Mouse (Mus musculus) testis, adult 2 months (tissue): ENCODE data around the gene Mia2. TPM values are rescaled to one million over a fixed set of nuclear protein-coding genes. Genes with fewer than 3 reads are reported as not detected.

Source experiments
- H3K27ac ChIP-seq: fragments of 200-500 bp; 2 replicates; pipeline ENCODE4 v1.5.1; 2012; ENCODE audit warnings: low read depth, low read length; ENCODE audit not compliant: control insufficient read depth, insufficient read depth
- H3K27me3 ChIP-seq: fragments of 200-500 bp; 2 replicates; pipeline ENCODE4 v1.6.1; 2012; ENCODE audit warnings: mild to moderate bottlenecking, low read length, moderate library complexity; ENCODE audit not compliant: control insufficient read depth, insufficient read depth
- H3K36me3 ChIP-seq: fragments of 200-500 bp; 2 replicates; pipeline ENCODE4 v1.6.1; 2012; ENCODE audit warnings: mild to moderate bottlenecking, low read length; ENCODE audit not compliant: control insufficient read depth, insufficient read depth
- H3K4me1 ChIP-seq: fragments of 200-500 bp; 2 replicates; pipeline ENCODE4 v1.6.1; 2012; ENCODE audit warnings: low read length; ENCODE audit not compliant: control insufficient read depth, insufficient read depth
- H3K4me3 ChIP-seq: fragments of 200-500 bp; 2 replicates; pipeline ENCODE4 v1.5.1; 2012; ENCODE audit warnings: low read depth, mild to moderate bottlenecking, low read length, moderate library complexity, mixed read lengths; ENCODE audit not compliant: control insufficient read depth
- CTCF ChIP-seq: fragments of 200-500 bp; IDR thresholded peaks from 2 replicates; pipeline ENCODE4 v1.5.1; 2012; ENCODE audit warnings: low read depth, mild to moderate bottlenecking, inconsistent platforms, low read length, moderate library complexity; ENCODE audit not compliant: control insufficient read depth, insufficient read depth, insufficient replicate concordance
- POLR2A ChIP-seq: fragments of 200-500 bp; IDR thresholded peaks from 2 replicates; pipeline ENCODE4 v1.6.1; 2012; ENCODE audit warnings: low read depth, mild to moderate bottlenecking, inconsistent platforms, low read length, moderate library complexity; ENCODE audit not compliant: control insufficient read depth
- polyA plus RNA-seq: library from polyadenylated mRNA; depleted of rRNA; stranded (reverse); fragments of >200 nt; gene quantifications from 2 replicates; pipeline ENCODE4 v1.2.3, GENCODE M21; 2012

Gene Mia2
- polyA plus RNA-seq, 1 experiment, result 21.9 TPM

DNA sequence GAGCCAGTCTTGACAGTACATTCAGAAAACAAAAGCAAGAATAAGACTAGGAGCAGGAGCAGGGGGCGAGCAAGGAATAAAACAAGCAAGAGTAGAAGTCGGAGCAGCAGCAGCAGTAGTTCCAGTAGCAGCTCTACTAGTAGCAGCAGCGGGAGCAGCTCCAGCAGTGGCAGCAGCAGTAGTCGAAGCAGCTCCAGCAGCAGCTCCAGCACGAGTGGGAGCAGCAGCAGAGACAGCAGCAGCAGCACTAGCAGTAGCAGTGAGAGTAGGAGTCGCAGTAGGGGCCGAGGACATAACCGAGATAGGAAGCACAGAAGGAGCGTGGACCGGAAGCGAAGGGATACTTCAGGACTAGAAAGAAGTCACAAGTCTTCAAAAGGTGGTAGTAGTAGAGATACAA is 23.3 kb upstream of the Mia2 start:
- no peak overlapping the region for H3K4me3 ChIP-seq
- no peak overlapping the region for H3K27ac ChIP-seq
- no peak for TF ChIP-seq CTCF
- no peak for TF ChIP-seq POLR2A
- peaks cover 7% of the 10 kb centered on the region for H3K36me3 ChIP-seq
- H3K4me1 ChIP-seq, result no peaks in the 10 kb centered on the region
- no peaks in the 10 kb centered on the region for H3K27me3 ChIP-seq

DNA sequence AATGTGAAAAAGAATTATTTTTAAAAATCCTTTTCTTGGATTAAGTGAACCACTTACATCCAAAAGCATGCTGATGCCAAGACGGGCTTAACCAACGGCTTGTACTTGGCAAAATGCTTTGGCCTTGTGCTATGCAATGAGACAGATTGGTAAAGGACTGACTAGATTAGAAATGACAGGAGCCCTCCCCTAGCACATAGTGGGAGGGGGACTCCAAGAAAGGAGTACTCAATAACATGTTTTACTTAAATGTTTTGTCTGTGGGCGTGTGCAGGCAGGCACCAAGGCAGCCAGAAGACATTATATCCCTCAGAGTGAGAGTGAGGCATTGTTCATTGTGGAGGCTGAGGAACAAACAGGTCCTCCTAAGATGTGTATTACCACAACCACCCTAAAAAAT is 21.5 kb upstream of the Mia2 start:
- Histone ChIP-seq H3K36me3 (peaks cover 6% of the 10 kb centered on the region), H3K27me3 (no peaks in the 10 kb centered on the region), H3K4me1 (no peaks in the 10 kb centered on the region), H3K27ac (no peak overlapping the region), H3K4me3 (no peak overlapping the region)
- TF ChIP-seq POLR2A (no peak), CTCF (no peak)

DNA sequence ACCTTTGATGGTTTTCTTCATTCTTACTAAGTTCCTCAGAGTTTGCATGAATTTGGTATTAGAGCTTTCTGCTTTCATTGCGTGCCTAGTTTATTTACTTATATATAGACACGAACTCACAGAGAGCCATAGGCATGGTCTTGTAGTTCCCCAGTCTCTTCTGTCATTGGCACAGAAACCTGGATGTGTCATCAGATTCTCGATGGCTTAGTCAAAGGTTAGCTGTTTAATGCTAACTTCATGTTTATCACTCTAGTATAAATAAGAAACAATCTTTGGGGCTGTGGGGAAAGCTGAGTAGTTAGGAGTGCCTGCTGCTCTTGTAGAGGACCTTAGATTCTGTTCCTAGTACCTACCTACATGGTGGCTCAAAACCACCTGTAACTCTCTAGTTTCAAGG is 18.6 kb upstream of the Mia2 start:
- Histone ChIP-seq H3K27ac (no peak overlapping the region), H3K4me1 (no peaks in the 10 kb centered on the region; the same call in 1 of the 2 replicates), H3K4me3 (no peak overlapping the region), H3K36me3 (peaks cover 2% of the 10 kb centered on the region), H3K27me3 (no peaks in the 10 kb centered on the region)
- no peak for TF ChIP-seq POLR2A
- no peak for TF ChIP-seq CTCF

DNA sequence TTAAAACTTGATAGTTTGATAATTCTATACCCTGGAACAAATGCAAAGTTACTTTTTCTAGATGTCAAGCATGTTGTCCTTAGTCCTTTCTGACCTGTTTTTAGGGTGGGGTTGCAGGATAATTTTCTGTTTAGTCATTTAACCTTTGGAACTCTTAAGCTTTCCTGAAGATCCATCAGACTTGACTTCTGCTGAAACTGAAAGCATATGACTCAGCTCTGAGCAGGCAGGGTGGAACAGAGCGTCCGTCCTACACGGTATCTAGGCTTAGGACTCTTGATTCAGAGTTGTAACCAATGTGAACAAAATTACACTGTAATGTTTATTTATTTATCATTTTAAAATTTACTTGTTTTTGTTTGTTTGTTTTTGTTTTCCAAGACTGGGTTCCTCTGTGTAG is 17.7 kb upstream of the Mia2 start:
- no peaks in the 10 kb centered on the region; the same call in 1 of the 2 replicates for H3K4me1 ChIP-seq
- no peak for TF ChIP-seq POLR2A
- H3K4me3 ChIP-seq, result no peak overlapping the region
- H3K36me3 ChIP-seq, result no peaks in the 10 kb centered on the region
- no peaks in the 10 kb centered on the region for H3K27me3 ChIP-seq
- no peak overlapping the region for H3K27ac ChIP-seq

DNA sequence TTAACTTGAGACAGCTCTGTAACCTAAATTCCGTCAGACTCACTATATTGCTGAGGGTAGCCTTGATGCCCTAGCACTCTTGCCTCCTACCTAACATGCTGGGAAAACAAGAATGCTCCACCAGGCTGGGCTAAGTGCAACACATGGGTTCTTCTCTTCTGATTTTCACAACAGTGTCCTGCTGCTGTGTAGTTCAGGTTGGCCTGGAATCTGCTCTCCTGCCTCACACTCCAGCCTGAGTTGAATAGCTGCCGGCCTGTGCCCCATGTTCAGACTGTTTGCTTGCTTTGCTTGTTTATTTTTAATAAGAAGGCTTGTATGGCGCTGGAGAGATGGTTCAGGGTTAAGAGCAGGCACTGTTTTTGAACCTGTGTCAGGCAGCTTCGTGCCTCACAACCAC is 15.1 kb upstream of the Mia2 start:
- TF ChIP-seq CTCF (no peak), POLR2A (no peak)
- Histone ChIP-seq H3K27ac (no peak overlapping the region), H3K36me3 (no peaks in the 10 kb centered on the region), H3K4me3 (no peak overlapping the region), H3K4me1 (no peaks in the 10 kb centered on the region; the same call in 1 of the 2 replicates), H3K27me3 (no peaks in the 10 kb centered on the region)

DNA sequence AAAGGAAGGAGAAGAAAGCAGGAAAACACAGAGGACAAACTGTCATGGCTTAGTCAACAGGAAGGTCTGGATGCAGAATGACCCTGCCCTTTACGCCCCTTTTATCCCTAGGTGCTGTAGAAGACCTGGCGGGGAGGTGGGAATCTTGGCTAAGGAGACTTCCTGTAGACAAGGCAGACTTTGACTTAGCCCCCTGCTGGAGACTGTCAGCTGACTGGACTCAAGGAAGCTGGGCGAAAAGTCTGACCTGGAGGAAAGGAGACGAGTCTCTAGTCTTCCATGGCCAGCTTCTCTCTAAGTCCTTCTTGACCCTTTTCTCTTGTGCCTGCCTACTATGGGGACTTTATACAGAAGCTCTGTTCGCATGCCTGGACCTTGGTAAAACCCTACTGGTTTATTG is 11.2 kb upstream of the Mia2 start:
- H3K4me1 ChIP-seq, result no peaks in the 10 kb centered on the region; the same call in 1 of the 2 replicates
- no peak overlapping the region for H3K27ac ChIP-seq
- H3K36me3 ChIP-seq, result no peaks in the 10 kb centered on the region
- TF ChIP-seq CTCF (no peak), POLR2A (no peak)
- no peaks in the 10 kb centered on the region for H3K27me3 ChIP-seq
- H3K4me3 ChIP-seq, result no peak overlapping the region

DNA sequence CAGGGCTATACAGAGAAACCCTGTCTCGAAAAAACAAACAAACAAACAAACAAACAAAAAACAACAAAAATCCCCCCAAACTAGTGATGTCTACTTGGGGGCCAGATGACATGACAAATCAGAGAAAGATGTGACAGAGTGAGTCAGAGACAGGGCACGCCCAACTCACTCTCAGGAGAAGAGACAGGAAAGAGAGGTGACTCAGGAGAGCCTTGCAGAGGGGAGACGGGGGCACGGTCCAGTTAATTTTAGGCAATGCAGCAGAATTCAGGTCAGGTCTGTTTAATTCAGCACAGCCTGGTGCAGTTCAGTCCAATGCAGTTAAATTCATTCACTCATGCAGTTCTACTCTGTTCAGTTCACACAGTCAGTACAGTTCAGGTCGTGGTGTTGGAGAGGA is 9.4 kb upstream of the Mia2 start:
- Histone ChIP-seq H3K36me3 (no peaks in the 10 kb centered on the region), H3K4me3 (no peak overlapping the region), H3K4me1 (no peaks in the 10 kb centered on the region), H3K27me3 (no peaks in the 10 kb centered on the region), H3K27ac (no peak overlapping the region)
- TF ChIP-seq POLR2A (no peak), CTCF (no peak)

DNA sequence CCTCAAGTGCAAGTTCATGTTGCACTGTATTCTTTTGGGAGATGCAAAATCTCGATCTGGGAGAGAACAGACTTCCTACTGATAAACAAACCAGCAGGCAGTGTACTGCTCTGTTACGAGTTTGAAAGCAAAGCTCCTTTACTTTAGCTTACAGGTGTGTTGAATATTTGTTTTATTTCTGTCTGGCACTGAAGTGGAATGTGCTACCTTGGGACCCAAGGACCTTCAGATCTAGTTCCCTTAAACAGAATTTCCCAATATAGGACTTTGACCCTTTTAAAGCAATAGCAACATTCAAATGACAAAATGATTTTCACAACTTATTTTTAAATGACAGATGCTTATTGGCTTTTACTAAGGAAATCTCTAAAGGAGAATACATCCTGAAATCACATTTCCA is 2.1 kb upstream of the Mia2 start:
- Histone ChIP-seq H3K27ac (no peak overlapping the region), H3K36me3 (no peaks in the 10 kb centered on the region), H3K27me3 (no peaks in the 10 kb centered on the region), H3K4me1 (no peaks in the 10 kb centered on the region), H3K4me3 (no peak overlapping the region)
- TF ChIP-seq POLR2A (no peak), CTCF (no peak)
